Mouse (Mus musculus) right cerebral cortex, postnatal 14 days (tissue): ENCODE results near the gene Itpka.
A peak's percentile ranks its signal among the peaks of the same experiment; 100 is the strongest.
"Not testable (repeated sequence)": the region's sequence is repeated elsewhere in the genome, so short reads cannot be mapped to it uniquely, and the experiment has no call there.

Experiments
- DNase-seq: peaks from one replicate; pipeline ENCODE4 v3.0.0; 2022

Itpka gene

DNA sequence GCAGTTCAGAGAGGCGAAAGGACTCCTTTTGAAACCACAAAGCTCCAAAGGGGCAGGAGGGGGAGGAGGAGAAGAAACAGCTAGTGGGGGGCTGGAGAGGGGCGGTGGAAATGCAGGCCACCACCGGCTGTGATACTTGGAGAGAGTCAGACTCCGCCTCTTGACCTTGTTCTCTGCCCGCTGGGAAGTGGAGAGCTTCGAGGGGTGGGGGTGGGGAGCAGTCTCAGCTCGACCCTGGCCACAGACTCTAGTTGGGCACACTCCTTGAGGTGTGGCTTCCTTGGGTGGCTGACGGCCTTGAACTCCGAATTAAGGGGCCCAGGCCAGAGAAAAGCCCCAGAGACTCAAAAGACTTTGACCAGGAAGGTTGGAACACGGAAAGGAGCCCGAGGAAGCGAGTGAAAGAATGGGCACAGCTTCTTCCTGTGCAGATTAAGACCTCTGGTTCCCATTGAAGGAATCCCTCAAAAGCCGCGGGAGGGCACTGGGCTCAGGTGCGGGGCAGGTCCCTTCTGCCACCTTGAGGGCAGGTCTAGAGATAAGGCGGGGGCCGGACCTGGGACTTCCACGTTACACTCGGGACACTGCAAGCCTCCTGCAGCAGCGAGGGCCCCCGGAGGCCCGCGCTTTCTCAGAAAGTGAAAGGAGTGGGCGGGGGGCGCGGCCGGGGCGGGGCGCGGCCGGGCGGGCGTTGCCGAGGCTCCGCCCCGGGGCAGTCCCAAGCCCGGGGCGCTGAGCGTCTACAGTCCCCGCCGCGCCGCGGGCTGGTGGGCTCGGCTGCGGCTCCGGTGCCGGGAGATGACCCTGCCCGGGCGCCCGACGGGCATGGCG lies at the start of gene Itpka:
Gene Itpka (plus strand): TSS at position 757 of the 831 bp plus-strand sequence.
- DNase-seq, result peak; percentile 59

DNA sequence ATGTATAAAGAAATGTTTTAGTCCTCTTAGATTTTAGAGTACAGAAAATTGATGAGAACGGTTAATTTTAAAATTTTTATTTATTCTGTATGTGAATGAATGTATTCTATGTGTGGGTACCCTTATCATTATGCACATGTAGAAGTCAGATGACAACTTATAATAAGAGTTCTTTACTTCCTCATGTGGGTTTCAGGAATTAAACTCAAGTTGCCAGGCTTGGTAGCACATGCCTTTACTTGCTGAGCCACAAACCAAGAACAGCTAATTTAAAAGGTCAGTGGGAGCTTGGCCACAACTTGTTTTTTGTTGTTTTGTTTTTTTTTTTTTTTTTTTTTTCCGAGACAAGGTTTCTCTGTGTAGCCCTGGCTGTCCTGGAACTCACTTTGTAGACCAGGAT lies 47.3 kb upstream of the Itpka start:
- no peak for DNase-seq

DNA sequence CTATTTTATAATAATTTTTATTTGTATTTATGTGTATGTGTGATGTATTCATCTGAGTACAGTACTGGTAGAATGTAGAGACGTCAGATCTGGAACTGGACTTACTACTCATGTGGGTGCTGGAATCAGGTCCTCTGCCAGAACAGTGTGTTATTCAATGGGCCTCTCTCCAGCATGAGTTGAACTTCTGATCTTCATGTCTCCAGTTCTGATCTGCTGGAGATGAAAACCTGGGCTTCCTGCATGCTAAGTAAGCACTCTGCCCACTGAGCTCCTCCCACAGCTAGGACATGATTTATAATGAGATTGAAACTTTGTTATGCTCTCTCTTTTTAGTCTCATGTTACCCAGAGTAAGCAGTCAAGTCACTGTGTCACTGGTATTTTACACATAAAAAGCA lies 46.0 kb upstream of the Itpka start:
- no peak for DNase-seq

DNA sequence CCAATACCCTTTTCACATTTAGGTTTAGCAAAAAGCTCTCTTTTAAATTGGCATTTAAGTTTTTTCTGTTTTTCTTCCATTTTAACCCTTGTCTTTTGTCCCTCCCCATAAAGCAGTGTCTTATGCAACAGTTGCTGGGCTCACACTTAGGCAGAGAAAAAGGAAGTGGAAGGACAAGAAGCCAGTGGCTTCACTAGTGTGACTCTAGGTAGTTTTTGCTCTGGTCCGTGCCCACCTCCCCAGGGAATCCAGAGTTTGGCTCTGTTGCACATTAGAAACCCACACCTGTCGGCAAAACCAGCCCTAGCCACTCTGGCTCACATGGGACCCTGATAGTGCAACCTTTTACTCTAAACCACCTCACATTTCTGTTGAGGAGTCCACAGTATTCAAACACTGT lies 43.7 kb upstream of the Itpka start:
- DNase-seq, result no peak

DNA sequence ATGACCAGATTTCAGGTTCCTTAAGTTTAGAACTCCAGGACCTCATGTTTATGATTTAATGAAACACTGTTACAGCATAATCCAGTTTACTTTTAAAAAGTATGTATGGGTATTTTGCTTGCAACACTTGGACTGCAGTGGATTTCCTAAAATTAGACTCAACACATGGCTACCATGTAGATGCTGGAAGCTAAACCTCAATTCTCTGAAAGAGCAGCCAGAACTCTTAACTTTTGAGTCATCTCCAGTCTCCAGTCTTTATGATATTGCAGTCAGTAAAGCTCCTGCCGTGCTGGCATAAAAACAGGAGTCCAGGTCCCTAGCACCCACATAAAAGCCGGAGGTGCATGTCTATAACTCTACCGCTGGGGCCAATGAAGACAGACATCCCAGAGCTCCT lies 42.2 kb upstream of the Itpka start:
- no peak for DNase-seq

DNA sequence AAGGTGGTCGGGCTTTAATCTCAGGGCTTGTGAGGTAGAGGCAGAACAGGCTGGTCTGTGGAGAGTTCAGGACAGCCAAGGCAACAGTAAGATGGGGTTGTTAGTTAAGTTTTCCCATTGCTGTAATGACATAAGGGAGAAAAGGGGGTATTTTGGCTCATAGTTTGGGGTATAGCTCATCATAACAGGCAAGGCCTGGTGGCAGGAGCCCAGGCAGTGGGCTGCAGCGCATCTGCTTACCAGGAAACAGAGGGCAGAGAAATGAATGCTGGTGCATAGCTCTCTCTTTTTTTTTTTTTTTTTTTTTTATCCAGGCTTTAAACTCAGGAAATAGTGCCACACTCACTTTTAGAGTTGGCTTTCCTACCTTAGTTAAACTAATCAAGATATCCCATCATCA lies 39.0 kb upstream of the Itpka start:
- no peak for DNase-seq

DNA sequence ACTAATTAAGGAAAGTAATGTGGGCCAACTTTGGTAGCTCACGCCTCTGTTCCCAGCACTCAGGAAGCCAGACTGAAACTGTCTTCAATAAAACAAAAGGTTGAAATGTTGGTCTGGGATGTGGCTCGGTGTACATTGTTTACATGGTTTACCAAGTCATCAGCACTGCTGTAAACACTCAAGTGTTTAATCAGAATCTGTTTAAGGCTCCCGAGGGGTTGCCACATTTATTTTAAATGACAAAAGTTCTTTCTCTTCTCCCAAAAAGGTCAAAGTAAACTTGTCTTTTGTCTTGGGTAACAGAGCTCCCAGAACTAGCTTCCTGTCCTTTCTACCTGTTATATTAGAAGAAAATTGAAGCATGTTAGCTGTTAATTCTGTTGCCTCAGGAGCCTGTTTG lies 34.5 kb upstream of the Itpka start:
- no peak for DNase-seq

DNA sequence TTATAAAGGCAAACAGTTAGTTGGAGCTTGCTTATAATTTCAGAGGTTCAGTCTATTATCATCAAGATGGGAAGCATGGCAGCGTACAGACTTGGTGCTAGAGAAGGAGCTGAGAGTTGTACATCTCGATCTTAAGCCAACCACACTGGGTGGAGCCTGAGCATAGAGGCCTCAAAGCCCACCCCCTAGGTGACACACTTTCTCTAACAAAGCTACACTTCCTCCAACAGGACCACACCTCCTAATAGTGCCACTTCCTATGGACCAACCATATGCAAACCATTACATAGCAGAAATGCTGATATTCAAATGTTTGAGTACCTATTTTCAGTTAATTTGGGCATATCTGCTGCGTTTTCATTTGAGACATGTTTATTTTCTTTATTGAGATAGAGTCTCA lies 32.1 kb upstream of the Itpka start:
- no peak for DNase-seq

DNA sequence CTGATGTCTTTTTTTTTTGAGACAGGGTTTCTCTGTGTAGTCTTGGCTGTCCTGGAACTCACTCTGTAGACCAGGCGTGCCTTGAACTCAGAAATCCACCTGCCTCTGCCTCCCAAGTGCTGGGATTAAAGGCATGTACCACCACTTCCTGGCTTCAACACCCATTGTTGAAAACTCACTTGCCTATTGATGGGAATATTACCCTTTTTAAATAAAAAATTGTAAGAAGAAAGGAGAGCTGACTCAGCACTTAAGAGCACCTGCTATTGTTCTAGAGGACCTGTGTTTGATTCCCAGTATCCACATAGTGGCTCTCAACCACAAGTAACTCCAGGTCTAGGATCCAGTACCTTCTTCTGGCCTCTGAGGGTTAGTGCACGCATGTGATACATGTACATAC lies 26.3 kb upstream of the Itpka start:
- not testable (repeated sequence) for DNase-seq

DNA sequence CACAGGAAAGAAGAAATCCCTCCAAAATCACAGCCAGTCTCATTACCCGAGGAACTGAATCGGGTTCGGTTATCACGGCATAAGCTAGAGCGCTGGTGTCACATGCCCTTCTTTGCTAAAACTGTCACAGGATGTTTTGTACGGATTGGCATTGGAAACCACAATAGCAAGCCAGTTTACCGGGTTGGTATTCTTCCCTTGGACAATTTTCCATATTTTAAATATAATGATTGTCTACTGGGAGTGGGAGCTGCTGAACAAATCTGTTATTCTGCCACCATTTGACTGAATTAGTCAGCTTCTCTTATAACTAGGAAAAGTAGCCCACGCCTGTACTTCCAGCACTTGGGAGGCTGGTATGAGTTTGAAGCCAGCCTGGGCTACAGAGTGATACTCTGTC lies 21.1 kb upstream of the Itpka start:
- no peak for DNase-seq

DNA sequence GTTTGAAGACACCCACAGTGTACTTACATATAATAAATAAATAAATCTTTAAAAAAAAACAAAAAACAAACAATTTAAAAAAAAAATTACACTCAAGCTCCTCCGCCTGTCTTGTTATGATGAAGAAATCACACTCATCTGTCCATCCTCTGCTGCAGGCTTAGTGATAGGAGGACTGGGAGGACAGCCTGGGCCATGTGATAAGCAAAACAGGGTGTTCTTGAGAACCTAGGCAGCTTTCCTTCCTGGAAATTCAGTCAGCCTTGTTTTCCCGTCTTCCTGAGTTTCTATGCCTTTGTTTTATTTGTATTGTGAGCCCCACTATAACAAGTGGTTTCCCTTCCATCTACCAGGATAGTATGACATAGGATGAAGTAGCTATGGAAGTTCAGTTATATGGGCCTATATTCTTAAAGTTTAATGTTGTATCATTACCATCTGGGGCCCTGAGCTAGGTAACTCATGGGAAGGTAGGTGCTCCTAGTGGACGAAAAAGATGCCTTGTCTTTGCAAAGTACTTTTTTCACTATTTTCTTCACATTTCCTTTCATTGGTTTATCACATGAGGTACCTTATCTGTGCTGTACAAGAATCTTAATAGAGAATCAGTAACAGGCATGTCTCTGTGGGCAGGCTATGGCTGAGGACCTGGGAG lies 14.2 kb upstream of the Itpka start:
- no peak for DNase-seq

DNA sequence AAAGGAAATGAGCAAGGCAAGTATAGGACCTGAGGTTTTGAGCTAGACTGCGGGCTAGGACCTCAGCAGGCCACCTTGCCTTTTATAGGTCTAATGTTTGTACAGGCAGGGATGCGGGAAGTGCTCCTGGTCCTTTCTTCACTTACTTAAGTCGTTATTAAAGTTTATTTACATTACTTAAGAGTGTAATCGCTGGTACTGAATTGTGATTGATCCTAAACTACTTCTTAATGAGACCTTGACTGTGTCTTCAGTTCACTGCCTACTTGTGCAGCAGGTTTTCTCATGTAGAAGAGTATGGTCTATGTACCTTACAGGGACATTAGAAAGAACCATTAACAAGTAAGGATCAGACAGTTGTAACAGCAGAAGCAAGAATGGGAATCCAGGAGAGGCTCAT lies 11.4 kb upstream of the Itpka start:
- DNase-seq, result no peak

DNA sequence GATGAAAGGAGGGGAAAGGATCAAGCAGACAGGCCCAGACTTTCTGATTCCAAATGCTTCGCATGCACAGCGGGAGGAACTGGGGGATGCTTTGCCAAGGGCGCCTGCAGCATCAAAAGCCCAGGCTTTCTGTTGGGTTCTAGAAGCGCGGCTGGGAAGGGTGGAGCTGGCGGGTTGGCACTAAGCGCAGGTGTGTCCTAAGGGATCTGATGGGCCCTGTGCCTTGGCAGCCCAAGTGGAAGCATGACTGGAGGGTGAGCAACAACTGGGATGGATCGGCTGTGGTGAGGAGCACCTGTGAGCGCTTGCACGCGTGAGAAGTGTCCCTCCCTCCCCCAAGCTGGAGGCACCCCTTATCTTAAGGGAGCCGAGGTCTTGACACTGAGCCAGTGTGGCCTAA lies 5.0 kb upstream of the Itpka start:
- no peak for DNase-seq

DNA sequence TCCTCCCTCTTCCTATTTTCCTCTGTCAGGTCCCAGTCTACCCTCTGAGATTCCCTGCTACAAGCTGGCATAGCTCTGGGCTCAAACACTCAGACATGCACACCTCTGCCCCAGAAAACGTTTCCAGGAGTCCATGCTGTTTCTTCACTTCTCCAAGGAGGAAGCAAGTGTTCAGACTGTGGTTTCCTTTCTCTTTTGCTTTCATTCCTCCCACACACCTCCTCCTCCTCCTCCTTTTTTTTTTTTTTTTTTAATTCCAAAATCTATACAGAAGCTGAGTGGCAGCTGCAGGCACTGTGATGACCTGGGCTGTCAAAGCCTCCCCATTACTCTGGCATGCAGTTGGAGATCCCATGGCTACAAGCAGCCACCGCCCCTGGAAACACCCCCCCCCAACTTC lies 1.6 kb upstream of the Itpka start:
- no peak for DNase-seq

DNA sequence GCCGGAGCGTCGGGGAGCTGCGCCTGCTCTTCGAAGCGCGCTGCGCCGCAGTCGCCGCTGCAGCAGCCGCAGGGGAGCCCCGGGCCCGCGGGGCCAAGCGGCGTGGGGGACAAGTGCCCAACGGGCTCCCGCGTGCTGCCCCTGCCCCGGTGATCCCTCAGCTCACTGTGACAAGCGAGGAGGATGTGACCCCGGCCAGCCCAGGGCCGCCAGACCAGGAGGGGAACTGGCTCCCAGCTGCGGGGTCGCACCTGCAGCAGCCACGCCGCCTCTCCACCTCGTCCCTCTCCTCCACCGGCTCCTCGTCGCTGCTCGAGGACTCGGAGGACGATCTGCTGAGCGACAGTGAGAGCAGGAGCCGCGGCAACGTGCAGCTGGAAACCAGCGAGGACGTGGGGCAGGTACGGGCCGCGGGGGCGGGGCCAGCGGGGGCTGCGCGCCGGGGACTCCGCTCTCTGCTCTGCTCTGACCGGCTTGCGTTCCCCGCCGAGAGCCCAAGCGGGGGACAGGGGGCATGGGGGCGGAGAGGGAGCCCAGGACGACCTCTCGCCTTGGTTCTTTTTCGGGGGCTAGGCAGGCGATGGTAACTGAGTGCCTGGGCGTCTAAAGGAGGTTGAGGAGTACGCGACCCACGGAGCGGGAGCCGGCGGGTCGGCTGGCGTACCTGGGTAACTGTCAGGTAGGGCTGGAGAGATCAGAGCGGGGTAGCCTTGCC lies 481 bp downstream of the Itpka start:
- peak; percentile 61 for DNase-seq

DNA sequence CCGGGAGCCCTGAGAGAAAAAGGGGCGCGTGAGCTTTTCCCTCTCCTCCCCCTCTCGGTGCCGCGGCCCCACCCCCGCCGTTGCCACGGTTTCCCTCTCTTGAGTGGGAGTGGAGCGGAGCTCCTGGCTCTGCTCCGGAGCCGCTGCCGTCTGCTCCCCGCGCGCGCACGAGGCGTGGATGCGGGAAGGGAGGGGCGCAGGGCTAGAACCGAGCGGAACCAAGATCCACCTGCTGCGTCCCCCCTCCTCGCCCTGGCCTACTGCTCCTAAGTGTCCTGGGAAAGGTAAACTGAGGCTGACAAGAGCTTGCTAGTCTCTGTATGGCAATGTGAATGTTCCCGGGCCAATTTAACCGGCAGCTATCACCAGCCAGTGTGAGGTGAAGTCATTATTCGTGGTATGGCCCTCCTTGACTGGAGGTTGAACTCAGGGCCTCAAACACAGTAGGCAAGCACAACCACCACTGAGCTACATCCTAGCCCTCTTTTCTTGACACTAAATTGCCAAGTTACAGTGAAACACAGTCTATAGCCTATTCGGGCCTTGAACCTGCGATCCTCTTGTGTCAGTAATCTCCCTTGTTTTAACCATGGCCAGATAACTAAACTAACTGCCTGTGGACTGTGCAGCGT lies 1.2 kb downstream of the Itpka start:
- peak; percentile 81 for DNase-seq

DNA sequence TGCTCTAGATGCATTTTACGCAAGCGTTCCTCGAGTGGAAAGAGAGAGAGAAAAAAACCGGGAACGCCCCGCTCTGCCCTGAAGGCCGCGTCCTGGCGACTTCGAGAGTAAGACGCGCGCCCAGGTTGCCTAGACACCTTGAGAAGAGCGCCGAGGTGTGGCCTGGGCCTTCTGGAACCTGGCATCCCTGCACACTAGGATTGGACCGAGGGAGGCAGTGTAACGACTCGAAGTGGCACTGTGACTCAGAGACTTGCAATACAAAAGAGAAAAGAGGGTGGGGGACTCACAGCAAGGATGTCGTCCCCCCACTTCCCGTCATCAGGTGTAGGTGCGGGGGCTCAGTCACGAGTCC lies 1.6 kb downstream of the Itpka start:
- no peak for DNase-seq

DNA sequence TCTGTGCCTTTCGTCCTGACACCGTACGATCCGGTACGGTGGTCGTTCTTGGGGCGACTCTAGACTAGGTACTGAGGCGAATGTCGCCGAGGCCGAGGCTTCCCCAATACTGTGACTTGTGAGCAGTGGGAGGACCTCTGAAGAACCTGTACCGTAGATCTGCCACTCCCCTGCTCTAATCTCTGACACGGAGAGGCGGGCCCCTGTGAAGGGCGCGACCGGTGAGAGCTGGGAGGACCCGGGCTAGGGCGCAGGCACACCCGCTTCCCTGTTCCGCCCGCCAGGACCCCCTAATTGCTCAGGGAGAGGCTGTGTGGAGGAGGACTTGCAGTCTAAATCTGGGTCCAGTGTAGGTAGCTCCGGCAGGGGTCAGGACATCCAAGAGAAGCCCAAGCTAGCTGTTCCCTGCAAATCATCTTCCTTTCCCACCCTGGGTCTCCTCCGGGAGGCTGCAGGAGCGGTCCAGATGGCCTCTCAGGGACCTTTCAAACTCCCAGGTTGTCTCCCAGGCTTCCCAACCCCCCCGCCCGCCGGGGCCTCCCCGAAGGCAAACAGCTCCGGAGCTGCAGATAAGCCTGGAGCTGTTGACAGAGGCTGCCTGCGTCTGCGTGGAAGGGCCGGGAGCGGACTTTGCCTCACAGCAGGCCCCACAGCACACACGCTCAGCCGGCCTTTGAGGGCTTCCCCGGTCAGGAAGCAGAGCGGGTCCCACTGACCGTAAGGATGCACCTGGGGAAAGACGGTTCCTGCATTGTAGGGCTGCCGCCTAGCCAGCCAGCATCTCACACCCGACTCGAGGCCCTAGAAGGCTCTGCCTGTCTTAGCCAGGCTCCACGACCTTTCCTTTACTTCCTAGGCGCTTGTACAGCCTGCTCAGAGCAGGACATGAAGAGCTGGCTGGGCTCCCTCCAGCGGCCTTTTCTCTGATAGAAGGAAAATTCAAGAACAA lies 2.3 kb downstream of the Itpka start:
- no peak for DNase-seq

DNA sequence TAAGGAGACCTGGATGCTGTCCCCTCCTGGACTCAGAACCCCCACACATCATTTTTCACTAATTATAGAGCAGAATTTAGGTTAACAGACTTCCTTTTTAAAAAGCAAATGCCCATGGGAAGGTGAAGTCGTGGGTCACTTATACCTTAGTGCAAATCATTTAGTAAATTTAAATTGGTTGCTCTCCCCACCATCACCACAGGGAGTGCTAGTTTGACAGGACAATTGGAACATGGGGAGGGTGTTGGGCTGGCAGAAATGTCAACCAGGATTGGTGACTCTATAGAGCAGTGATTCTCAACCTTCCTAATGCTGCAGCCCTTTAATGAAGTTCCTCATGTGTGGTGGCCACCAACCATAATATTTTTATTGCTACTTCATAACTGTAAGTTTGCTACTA lies 3.1 kb downstream of the Itpka start:
- no peak for DNase-seq

DNA sequence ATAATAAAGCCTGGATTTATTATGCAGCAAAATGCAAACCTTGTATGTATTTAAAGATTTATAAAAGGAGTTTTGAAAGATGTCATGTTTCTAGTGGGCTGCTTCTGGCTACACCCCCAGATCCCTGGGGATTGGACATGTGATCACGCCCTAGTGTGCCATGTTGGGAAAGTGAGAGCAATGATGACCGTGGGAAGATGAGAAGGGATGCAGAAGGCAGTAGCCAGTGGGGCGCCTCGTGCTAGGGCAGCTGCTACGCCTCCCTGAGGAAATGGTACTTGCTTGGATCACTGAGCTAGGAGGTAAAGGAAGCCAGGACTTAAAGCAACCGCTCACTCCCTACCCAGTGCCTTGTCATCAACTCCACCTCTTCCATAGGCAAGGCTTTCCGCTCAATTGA lies 5.4 kb downstream of the Itpka start:
- DNase-seq, result no peak

DNA sequence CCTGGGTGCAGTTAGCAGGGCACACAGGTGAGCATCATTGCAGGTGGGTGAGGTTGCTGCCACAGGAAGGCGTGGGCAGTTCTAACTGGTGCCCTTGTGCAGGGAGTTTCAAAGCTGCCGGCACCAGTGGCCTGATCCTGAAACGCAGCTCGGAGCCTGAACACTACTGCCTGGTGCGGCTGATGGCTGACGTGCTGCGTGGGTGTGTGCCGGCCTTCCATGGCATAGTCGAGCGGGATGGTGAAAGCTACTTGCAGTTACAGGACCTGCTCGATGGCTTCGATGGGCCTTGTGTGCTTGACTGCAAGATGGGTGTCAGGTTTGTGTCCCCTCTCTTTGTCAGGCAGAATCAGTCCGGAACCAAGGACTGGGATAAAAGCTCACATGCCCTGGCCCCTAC lies 7.1 kb downstream of the Itpka start:
- no peak for DNase-seq

DNA sequence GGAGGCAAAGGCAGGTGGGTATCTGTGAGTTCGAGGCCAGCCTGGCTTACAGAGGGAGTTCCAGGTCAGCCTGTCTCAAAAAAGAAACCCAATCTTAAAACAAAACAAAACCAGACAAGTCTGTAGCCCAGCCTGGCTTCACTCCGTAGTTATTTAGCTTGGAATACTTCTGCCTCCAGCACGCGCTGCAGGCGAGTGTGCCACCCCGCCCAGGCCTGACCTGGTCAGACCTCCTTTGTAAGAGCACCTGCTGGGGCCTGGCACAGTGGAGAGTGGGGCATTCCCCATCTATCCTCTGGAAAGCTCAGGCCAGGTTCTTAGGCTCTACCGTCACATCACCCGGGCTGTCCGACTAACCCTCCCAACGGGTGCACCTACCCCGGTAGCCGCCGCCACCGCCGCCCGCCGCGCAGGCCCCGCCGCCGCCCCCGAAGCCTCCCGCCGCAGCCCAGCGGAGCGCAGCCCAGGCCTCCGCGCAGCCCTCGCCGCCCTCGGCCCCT lies 15.5 kb downstream of the Itpka start:
- DNase-seq, result no peak
